Mouse (Mus musculus): ENCODE measurements around the gene Drap1. TPM values are rescaled to one million over a fixed set of nuclear protein-coding genes. Genes with fewer than 3 reads are reported as not detected.

Drap1 gene
- polyA plus RNA-seq, 2 experiments: 219 to 236 TPM

DNA sequence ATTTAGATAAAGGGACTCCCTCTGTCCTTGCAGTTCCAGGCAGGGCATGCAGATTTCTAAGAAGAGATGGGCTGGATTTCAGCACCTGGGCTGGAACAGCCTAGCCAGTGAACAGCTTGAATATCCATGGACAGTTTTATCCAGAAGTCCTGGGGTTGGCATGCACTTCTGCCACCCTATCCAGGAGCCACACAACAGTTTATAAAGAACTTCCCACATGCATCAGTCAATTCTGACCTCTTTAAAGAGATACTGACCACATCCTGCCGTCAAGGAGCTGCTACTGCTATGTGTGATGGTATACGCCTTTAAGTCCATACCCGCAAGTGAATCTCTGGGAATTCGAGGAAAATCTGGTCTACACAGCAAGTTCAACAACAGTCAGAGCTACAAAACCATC lies 4.4 kb upstream of the Drap1 start:
- 0 out of 2 replicates have a peak overlapping the region, but pooled peaks have one; percentile 2 for H3K9ac ChIP-seq (ENCODE audit: low read depth, low read length, severe bottlenecking)
- H3K4me3 ChIP-seq (replicated peaks; ENCODE audit: low read length): no peak overlapping the region
- H3K27ac ChIP-seq (replicated peaks; ENCODE audit: low read depth, low read length): no peak overlapping the region
- peaks cover 23% of the 10 kb centered on the region for H3K4me1 ChIP-seq (ENCODE audit: control insufficient read depth, insufficient read depth, low read length)
- TF ChIP-seq POLR2A (IDR thresholded peaks at IDR 0.05; ENCODE audit: borderline replicate concordance, extremely low read depth, insufficient read depth, insufficient read length): no peak
- WGBS: 89% methylated on average over 4 of the region's 4 CpGs
- DNase-seq (ENCODE audit: low spot score): no peak
- ATAC-seq (ENCODE audit: low FRiP score, low read depth): no peak
- H3K9me3 ChIP-seq (ENCODE audit: control insufficient read depth, low read length): no peaks in the 10 kb centered on the region
- H3K4me2 ChIP-seq (replicated peaks; ENCODE audit: low read depth, low read length, severe bottlenecking): no peak overlapping the region
- H3K27me3 ChIP-seq (ENCODE audit: control insufficient read depth, insufficient read depth, low read length): no peaks in the 10 kb centered on the region
- H3K36me3 ChIP-seq (ENCODE audit: control insufficient read depth, insufficient read depth, low read length): peaks cover 23% of the 10 kb centered on the region

GRCm38 (mm10) chr19:5428083-5428482 lies 3.3 kb upstream of the Drap1 start:
- H3K27me3 ChIP-seq (ENCODE audit: control insufficient read depth, insufficient read depth, low read length): no peaks in the 10 kb centered on the region
- peaks cover 22% of the 10 kb centered on the region for H3K4me1 ChIP-seq (ENCODE audit: control insufficient read depth, insufficient read depth, low read length)
- no peak overlapping the region for H3K4me2 ChIP-seq (replicated peaks; ENCODE audit: low read depth, low read length, severe bottlenecking)
- no peak overlapping the region for H3K4me3 ChIP-seq (replicated peaks; ENCODE audit: low read length)
- ATAC-seq (ENCODE audit: low FRiP score, low read depth): no peak
- H3K27ac ChIP-seq (replicated peaks; ENCODE audit: low read depth, low read length): no peak overlapping the region
- H3K9me3 ChIP-seq (ENCODE audit: control insufficient read depth, low read length): no peaks in the 10 kb centered on the region
- peak; percentile 27 for DNase-seq (ENCODE audit: low spot score)
- WGBS: 80% methylated on average over 2 of the region's 2 CpGs
- no peak for TF ChIP-seq POLR2A (IDR thresholded peaks at IDR 0.05; ENCODE audit: borderline replicate concordance, extremely low read depth, insufficient read depth, insufficient read length)
- H3K9ac ChIP-seq (ENCODE audit: low read depth, low read length, severe bottlenecking): no peak overlapping the region
- peaks cover 26% of the 10 kb centered on the region for H3K36me3 ChIP-seq (ENCODE audit: control insufficient read depth, insufficient read depth, low read length)

GRCm38 (mm10) chr19:5426640-5427290 lies 2.0 kb upstream of the Drap1 start:
- no peak for DNase-seq (ENCODE audit: low spot score)
- Histone ChIP-seq H3K9me3 (ENCODE audit: control insufficient read depth, low read length) (no peaks in the 10 kb centered on the region), H3K4me2 (replicated peaks; ENCODE audit: low read depth, low read length, severe bottlenecking) (no peak overlapping the region), H3K4me1 (ENCODE audit: control insufficient read depth, insufficient read depth, low read length) (peaks cover 19% of the 10 kb centered on the region), H3K27me3 (ENCODE audit: control insufficient read depth, insufficient read depth, low read length) (no peaks in the 10 kb centered on the region), H3K36me3 (ENCODE audit: control insufficient read depth, insufficient read depth, low read length) (peaks cover 39% of the 10 kb centered on the region), H3K27ac (replicated peaks; ENCODE audit: low read depth, low read length) (no peak overlapping the region), H3K4me3 (replicated peaks; ENCODE audit: low read length) (peak overlapping the region; percentile 91), H3K9ac (ENCODE audit: low read depth, low read length, severe bottlenecking) (no peak overlapping the region)
- no peak for TF ChIP-seq POLR2A (IDR thresholded peaks at IDR 0.05; ENCODE audit: borderline replicate concordance, extremely low read depth, insufficient read depth, insufficient read length)
- no peak for ATAC-seq (ENCODE audit: low FRiP score, low read depth)
- 93% methylated on average over 13 of the region's 13 CpGs for WGBS

DNA sequence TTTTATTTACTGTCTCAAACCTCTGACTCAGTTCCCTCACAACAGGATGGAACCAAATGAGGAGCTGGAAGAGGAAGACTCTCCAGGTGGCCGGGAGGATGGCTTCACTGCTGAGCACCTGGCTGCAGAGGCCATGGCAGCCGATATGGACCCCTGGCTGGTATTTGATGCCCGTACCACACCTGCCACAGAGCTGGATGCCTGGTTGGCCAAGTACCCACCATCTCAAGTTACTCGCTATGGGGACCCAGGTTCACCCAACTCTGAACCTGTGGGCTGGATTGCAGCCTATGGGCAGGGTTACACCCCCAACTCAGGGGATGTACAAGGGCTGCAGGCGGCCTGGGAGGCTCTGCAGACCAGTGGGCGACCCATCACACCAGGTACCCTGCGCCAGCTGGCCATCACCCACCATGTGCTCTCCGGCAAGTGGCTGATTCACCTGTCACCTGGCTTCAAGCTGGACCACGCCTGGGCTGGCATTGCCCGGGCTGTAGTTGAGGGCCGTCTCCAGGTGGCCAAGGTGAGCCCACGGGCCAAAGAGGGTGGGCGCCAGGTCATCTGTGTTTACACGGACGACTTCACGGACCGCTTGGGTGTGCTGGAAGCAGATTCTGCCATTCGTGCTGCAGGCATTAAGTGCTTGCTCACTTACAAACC lies 1.3 kb upstream of the Drap1 start:
- H3K9ac ChIP-seq (ENCODE audit: low read depth, low read length, severe bottlenecking): peak overlapping the region; percentile 90
- peak overlapping the region; percentile 91 for H3K4me3 ChIP-seq (replicated peaks; ENCODE audit: low read length)
- H3K9me3 ChIP-seq (ENCODE audit: control insufficient read depth, low read length): no peaks in the 10 kb centered on the region
- DNase-seq (ENCODE audit: low spot score) (no peak), ATAC-seq (ENCODE audit: low FRiP score, low read depth) (no peak)
- H3K36me3 ChIP-seq (ENCODE audit: control insufficient read depth, insufficient read depth, low read length): peaks cover 46% of the 10 kb centered on the region
- TF ChIP-seq POLR2A (IDR thresholded peaks at IDR 0.05; ENCODE audit: borderline replicate concordance, extremely low read depth, insufficient read depth, insufficient read length): no peak
- H3K4me1 ChIP-seq (ENCODE audit: control insufficient read depth, insufficient read depth, low read length): peaks cover 19% of the 10 kb centered on the region
- peak overlapping the region; percentile 91 for H3K4me2 ChIP-seq (replicated peaks; ENCODE audit: low read depth, low read length, severe bottlenecking)
- no peaks in the 10 kb centered on the region for H3K27me3 ChIP-seq (ENCODE audit: control insufficient read depth, insufficient read depth, low read length)
- 91% methylated on average over 18 of the region's 18 CpGs for WGBS
- H3K27ac ChIP-seq (replicated peaks; ENCODE audit: low read depth, low read length): no peak overlapping the region; the same call in 1 of the 2 replicates

- H3K36me3 ChIP-seq (ENCODE audit: control insufficient read depth, insufficient read depth, low read length): peaks cover 57% of the 10 kb centered on the region
- peak overlapping the region; percentile 83 for H3K4me2 ChIP-seq (replicated peaks; ENCODE audit: low read depth, low read length, severe bottlenecking)
- TF ChIP-seq POLR2A (IDR thresholded peaks at IDR 0.05; ENCODE audit: borderline replicate concordance, extremely low read depth, insufficient read depth, insufficient read length): peak; percentile 47; the same call in 1 of the 2 replicates
- WGBS: 0% methylated on average over 24 of the region's 48 CpGs
- H3K9ac ChIP-seq (ENCODE audit: low read depth, low read length, severe bottlenecking): peak overlapping the region; percentile 83
- DNase-seq (ENCODE audit: low spot score): peak; percentile 71
- peak; percentile 67 for ATAC-seq (ENCODE audit: low FRiP score, low read depth)
- peak overlapping the region; percentile 86 for H3K27ac ChIP-seq (replicated peaks; ENCODE audit: low read depth, low read length)
- no peaks in the 10 kb centered on the region for H3K27me3 ChIP-seq (ENCODE audit: control insufficient read depth, insufficient read depth, low read length)
- H3K9me3 ChIP-seq (ENCODE audit: control insufficient read depth, low read length): no peaks in the 10 kb centered on the region
- H3K4me3 ChIP-seq (replicated peaks; ENCODE audit: low read length): peak overlapping the region; percentile 91
- peaks cover 19% of the 10 kb centered on the region for H3K4me1 ChIP-seq (ENCODE audit: control insufficient read depth, insufficient read depth, low read length)
Observed at GRCm38 (mm10) chr19:5424092-5424781, 542 bp downstream of the Drap1 start.

Measured in limb, embryonic 14.5 days (tissue).